In genomic region chr2:128084607-128085006, GRCm38 (mm10) we compare ENCODE assay signal across 20 mouse cellular contexts. TPM values are rescaled to one million over a fixed set of nuclear protein-coding genes. Genes with fewer than 3 reads are reported as not detected.
DNase-seq lines count a peak whose midpoint lies in the region; ATAC-seq and TF ChIP-seq lines count a peak whose summit lies in the region.
"Had no signal": no experiment of that assay in that cellular context is flagged by ENCODE, and none has a peak within 500 bp of the region (broad histone marks: within the 10 kb centered on the region; RNA-seq: fewer than 3 reads in every experiment).

No protein-coding gene starts in this region.

- no peak for TF ChIP-seq CTCF in G1E (IDR thresholded peaks at IDR 0.05; ENCODE audit: low read depth, low read length)

- ATAC-seq in G1E (ENCODE audit: extremely low read depth, insufficient number of reproducible peaks, low FRiP score, poor library complexity, severe bottlenecking), result peak; percentile 34
- peak; percentile 76 for ATAC-seq in liver, embryonic 12.5 days
- ATAC-seq in CD4-positive, CD25-positive, alpha-beta regulatory T cell, adult 4 months, result no peak
- ATAC-seq: inflammation-experienced regulatory T-cells, adult 6 months; midbrain, embryonic 13.5 days had no signal

- no peak overlapping the region for H3K4me2 ChIP-seq in liver, embryonic 12.5 days
- H3K4me2 ChIP-seq: hindbrain, embryonic 12.5 days; limb, embryonic 12.5 days; lung, embryonic 15.5 days; midbrain, embryonic 13.5 days; neural tube, embryonic 13.5 days had no signal

- H3K4me1 ChIP-seq in G1E (ENCODE audit: insufficient read depth, low read depth, low read length), result peaks cover 41% of the 10 kb centered on the region
- peaks cover 24% of the 10 kb centered on the region for H3K4me1 ChIP-seq in liver, embryonic 12.5 days
- peaks cover 33% of the 10 kb centered on the region for H3K4me1 ChIP-seq in megakaryocyte, embryonic 14.5 days
- H3K4me1 ChIP-seq: lung, embryonic 15.5 days had no signal

- H3K27me3 ChIP-seq in G1E (ENCODE audit: insufficient read depth, low read length), result no peaks in the 10 kb centered on the region
- no peaks in the 10 kb centered on the region for H3K27me3 ChIP-seq in liver, embryonic 12.5 days (replicated peaks)
- peaks cover 6% of the 10 kb centered on the region for H3K27me3 ChIP-seq in megakaryocyte, embryonic 14.5 days (replicated peaks)
- H3K27me3 ChIP-seq: hindbrain, embryonic 12.5 days; limb, embryonic 12.5 days; lung, embryonic 15.5 days; midbrain, embryonic 13.5 days; neural tube, embryonic 13.5 days had no signal

- H3K27ac ChIP-seq in liver, embryonic 12.5 days, result no peak overlapping the region
- H3K27ac ChIP-seq: embryonic facial prominence, embryonic 10.5 days; gastrocnemius, adult 2 months; hindbrain, embryonic 12.5 days; limb, embryonic 12.5 days; lung, embryonic 15.5 days; midbrain, embryonic 13.5 days; neural tube, embryonic 13.5 days had no signal

- no peak overlapping the region for H3K9ac ChIP-seq in liver, embryonic 12.5 days
- H3K9ac ChIP-seq: hindbrain, embryonic 12.5 days; limb, embryonic 12.5 days; lung, embryonic 15.5 days; midbrain, embryonic 13.5 days; neural tube, embryonic 13.5 days had no signal

- H3K4me3 ChIP-seq in G1E (ENCODE audit: low read depth, low read length), result no peak overlapping the region
- no peak overlapping the region for H3K4me3 ChIP-seq in liver, embryonic 12.5 days
- H3K4me3 ChIP-seq in megakaryocyte, embryonic 14.5 days (replicated peaks), result peak overlapping the region; percentile 5
- H3K4me3 ChIP-seq: embryonic facial prominence, embryonic 10.5 days; gastrocnemius, adult 2 months; hindbrain, embryonic 12.5 days; limb, embryonic 12.5 days; lung, embryonic 15.5 days; midbrain, embryonic 13.5 days; neural tube, embryonic 13.5 days had no signal

- DNase-seq in G1E (ENCODE audit: low spot score), result no peak
- peak; percentile 51 for DNase-seq in c-Kit-positive CD71-positive TER-119-negative erythroid progenitor cells, embryonic 14.5 days (ENCODE audit: low read depth)
- DNase-seq in thymus, postnatal 0 days (ENCODE audit: low spot score), result no peak
- no peak for DNase-seq in gastrocnemius, postnatal 14 days
- DNase-seq: cerebellum, postnatal 36 days; gastrocnemius, adult 2 months; heart, adult 18-20 months; lung, postnatal 4 days; right cerebral cortex, adult 18-20 months; thymus, postnatal 14 days had no signal

- WGBS in liver, embryonic 12.5 days (ENCODE audit: insufficient replicate concordance), result 16% methylated on average over 5 of the region's 5 CpGs

- no peaks in the 10 kb centered on the region for H3K9me3 ChIP-seq in G1E (replicated peaks)
- H3K9me3 ChIP-seq in liver, embryonic 12.5 days (replicated peaks), result no peaks in the 10 kb centered on the region
- no peaks in the 10 kb centered on the region for H3K9me3 ChIP-seq in megakaryocyte, embryonic 14.5 days
- H3K9me3 ChIP-seq: embryonic facial prominence, embryonic 10.5 days; hindbrain, embryonic 12.5 days; limb, embryonic 12.5 days; lung, embryonic 15.5 days; midbrain, embryonic 13.5 days had no signal

- H3K36me3 ChIP-seq in G1E (replicated peaks), result no peaks in the 10 kb centered on the region
- H3K36me3 ChIP-seq in liver, embryonic 12.5 days, result no peaks in the 10 kb centered on the region
- H3K36me3 ChIP-seq in megakaryocyte, embryonic 14.5 days (replicated peaks; ENCODE audit: low read length), result no peaks in the 10 kb centered on the region
- H3K36me3 ChIP-seq: embryonic facial prominence, embryonic 10.5 days; hindbrain, embryonic 12.5 days; limb, embryonic 12.5 days; lung, embryonic 15.5 days; midbrain, embryonic 13.5 days; neural tube, embryonic 13.5 days had no signal

- intact Hi-C loops in gastrocnemius, postnatal 14 days (cut with DNase I; ENCODE audit: low total_unique reads), result no loop called here

RNA-seq across cellular contexts. Expression of gene Bcl2l11, which starts 41.2 kb away (rescaled TPM):
- total RNA-seq in G1E (2014; fragmentation: Nextera tagmentation) (36.3 and 39.7 TPM in 2 replicates), G1E (2017) (18.4 and 18.8 TPM in 2 replicates)
- 34.5 and 39.6 TPM in 2 replicates for polyA plus RNA-seq in G1E (2012)
- 9.4 and 9.7 TPM in 2 replicates for polyA plus RNA-seq in liver, embryonic 12.5 days (2016; fragmentation: Nextera tagmentation; extraction: Ambion mirVana)
- 13.1 and 21.8 TPM in 2 replicates for polyA plus RNA-seq in megakaryocyte, embryonic 14.5 days (2012; ENCODE audit: insufficient read depth, low replicate concordance)
- polyA plus RNA-seq in CD4-positive, CD25-positive, alpha-beta regulatory T cell, adult 4 months (2017; shearing (Covaris generic)), result 10 to 100 TPM; 15.3 to 16.9 TPM
- polyA plus RNA-seq in thymus, postnatal 0 days (2015; fragmentation: Nextera tagmentation; extraction: Ambion mirVana), result 24.4 and 25.6 TPM in 2 replicates
- total RNA-seq in gastrocnemius, postnatal 14 days (2021), result 1 to 10 TPM; 4.9 to 6.1 TPM
